Mouse (Mus musculus) liver, embryonic 16.5 days (tissue): ENCODE data around the gene Ss18l1. TPM values are rescaled to one million over a fixed set of nuclear protein-coding genes. Genes with fewer than 3 reads are reported as not detected.

Experiments used
- ATAC-seq: fragments of 200-750 bp; cut with Nextera tagmentation; 2 replicates; pipeline ENCODE4 v1.8.0; 2017; ENCODE audit warnings: low read depth, mild to moderate bottlenecking, moderate number of reproducible peaks, moderate library complexity
- H3K27ac ChIP-seq: fragments of 300-500 bp; sonication (generic); 2 replicates; pipeline ENCODE4 v1.5.1; 2014; ENCODE audit warnings: mild to moderate bottlenecking, low read length
- H3K27me3 ChIP-seq: fragments of 300-500 bp; sonication (generic); 2 replicates; pipeline ENCODE4 v1.6.1; 2014; ENCODE audit warnings: low read depth, low read length, mixed read lengths; ENCODE audit not compliant: control insufficient read depth, insufficient read depth
- H3K36me3 ChIP-seq: fragments of 300-500 bp; sonication (generic); 2 replicates; pipeline ENCODE4 v1.6.1; 2014; ENCODE audit warnings: mild to moderate bottlenecking; ENCODE audit not compliant: control insufficient read depth, insufficient read depth
- H3K4me1 ChIP-seq: fragments of 300-500 bp; sonication (generic); 2 replicates; pipeline ENCODE4 v1.6.1; 2014; ENCODE audit warnings: low read depth, low read length, mixed read lengths; ENCODE audit not compliant: control insufficient read depth
- H3K4me2 ChIP-seq: fragments of 300-500 bp; sonication (generic); 2 replicates; pipeline ENCODE4 v1.6.1; 2014; ENCODE audit warnings: low read depth, low read length, mixed read lengths
- H3K4me3 ChIP-seq: fragments of 300-500 bp; sonication (generic); 2 replicates; pipeline ENCODE4 v1.5.1; 2014; ENCODE audit warnings: low read depth, mild to moderate bottlenecking, low read length
- H3K9ac ChIP-seq: fragments of 300-500 bp; sonication (generic); 2 replicates; pipeline ENCODE4 v1.6.1; 2014; ENCODE audit warnings: low read depth, low read length
- H3K9me3 ChIP-seq: fragments of 300-500 bp; sonication (generic); replicated peaks from 2 replicates; pipeline ENCODE4 v1.6.1; 2016; ENCODE audit warnings: low read length; ENCODE audit not compliant: control insufficient read depth
- WGBS: fragments of 180-500 bp; shearing (Covaris S2); extraction: QIAGEN DNeasy Blood & Tissue Kit; methylation state at CpG from one replicate; pipeline ENCODE4 v1.1.7; 2014; ENCODE audit not compliant: insufficient replicate concordance; 5-methylcytosine and 5-hydroxymethylcytosine counted together
- polyA plus RNA-seq: library from polyadenylated mRNA; unstranded; fragments of >200 nt; fragmentation: Nextera tagmentation; extraction: Ambion mirVana; gene quantifications from 2 replicates; pipeline ENCODE4 v1.2.1, GENCODE M21; 2015

Ss18l1 gene
- polyA plus RNA-seq: 1.0 and 1.1 TPM in 2 replicates

GRCm38 (mm10) chr2:180042256-180042857, at the start of gene Ss18l1, which contains the start of gene Psma7:
TSS of gene Ss18l1 (plus strand) at chr2:180042509.
TSS of gene Psma7 (minus strand) at chr2:180042433.
- Histone ChIP-seq H3K4me2 (peak within 1 kb of the TSS; percentile 100), H3K4me3 (peak within 1 kb of the TSS; percentile 95), H3K9me3 (no peaks in the 10 kb centered on the region), H3K36me3 (peaks cover 18% of the 10 kb centered on the region), H3K9ac (peak within 1 kb of the TSS; percentile 93), H3K27me3 (peaks cover 5% of the 10 kb centered on the region; the same call in 1 of the 2 replicates), H3K4me1 (peaks cover 26% of the 10 kb centered on the region), H3K27ac (peak within 1 kb of the TSS; percentile 94)
- ATAC-seq: peak; percentile 97
- WGBS: under 1% methylated on average over 69 of the region's 78 CpGs

- 62% methylated on average over 5 of the region's 5 CpGs for WGBS
- no peak overlapping the region for H3K4me2 ChIP-seq
- no peaks in the 10 kb centered on the region for H3K9me3 ChIP-seq
- no peaks in the 10 kb centered on the region for H3K4me1 ChIP-seq
- no peak overlapping the region for H3K4me3 ChIP-seq
- ATAC-seq: no peak
- H3K36me3 ChIP-seq: no peaks in the 10 kb centered on the region
- no peak overlapping the region for H3K27ac ChIP-seq
- no peak overlapping the region for H3K9ac ChIP-seq
- no peaks in the 10 kb centered on the region for H3K27me3 ChIP-seq
Measured at GRCm38 (mm10) chr2:179993071-179993470, 49.2 kb upstream of the Ss18l1 start.

- 44% methylated on average over 4 of the region's 4 CpGs for WGBS
- no peak overlapping the region for H3K4me3 ChIP-seq
- no peaks in the 10 kb centered on the region for H3K36me3 ChIP-seq
- H3K9ac ChIP-seq: no peak overlapping the region
- no peaks in the 10 kb centered on the region for H3K27me3 ChIP-seq
- no peaks in the 10 kb centered on the region for H3K9me3 ChIP-seq
- no peaks in the 10 kb centered on the region for H3K4me1 ChIP-seq
- no peak for ATAC-seq
- no peak overlapping the region for H3K4me2 ChIP-seq
- no peak overlapping the region for H3K27ac ChIP-seq
Measured at GRCm38 (mm10) chr2:179998431-179998830, 43.9 kb upstream of the Ss18l1 start.

- Histone ChIP-seq H3K9ac (no peak overlapping the region), H3K4me3 (no peak overlapping the region), H3K27ac (no peak overlapping the region), H3K36me3 (no peaks in the 10 kb centered on the region), H3K4me1 (no peaks in the 10 kb centered on the region), H3K27me3 (no peaks in the 10 kb centered on the region), H3K4me2 (no peak overlapping the region), H3K9me3 (no peaks in the 10 kb centered on the region)
- ATAC-seq: no peak
- 72% methylated on average over 9 of the region's 9 CpGs for WGBS
Measured at GRCm38 (mm10) chr2:180001635-180002034, 40.7 kb upstream of the Ss18l1 start.

GRCm38 (mm10) chr2:180005656-180006351, 36.5 kb upstream of the Ss18l1 start:
- no peak for ATAC-seq
- H3K4me3 ChIP-seq: no peak overlapping the region
- no peaks in the 10 kb centered on the region for H3K27me3 ChIP-seq
- H3K4me1 ChIP-seq: no peaks in the 10 kb centered on the region
- H3K9ac ChIP-seq: no peak overlapping the region
- H3K4me2 ChIP-seq: no peak overlapping the region
- H3K9me3 ChIP-seq: no peaks in the 10 kb centered on the region
- no peak overlapping the region for H3K27ac ChIP-seq
- 33% methylated on average over 5 of the region's 5 CpGs for WGBS
- H3K36me3 ChIP-seq: no peaks in the 10 kb centered on the region

GRCm38 (mm10) chr2:180006352-180007017, 35.8 kb upstream of the Ss18l1 start:
- Histone ChIP-seq H3K4me3 (no peak overlapping the region), H3K4me1 (no peaks in the 10 kb centered on the region), H3K9ac (no peak overlapping the region), H3K27ac (no peak overlapping the region), H3K27me3 (no peaks in the 10 kb centered on the region), H3K4me2 (no peak overlapping the region), H3K9me3 (no peaks in the 10 kb centered on the region), H3K36me3 (no peaks in the 10 kb centered on the region)
- WGBS: 37% methylated on average over 9 of the region's 9 CpGs
- ATAC-seq: no peak

- Histone ChIP-seq H3K36me3 (no peaks in the 10 kb centered on the region), H3K4me2 (no peak overlapping the region), H3K27me3 (no peaks in the 10 kb centered on the region), H3K4me3 (no peak overlapping the region), H3K9ac (no peak overlapping the region), H3K27ac (no peak overlapping the region), H3K4me1 (no peaks in the 10 kb centered on the region), H3K9me3 (no peaks in the 10 kb centered on the region)
- ATAC-seq: no peak
- WGBS: 79% methylated on average over 7 of the region's 7 CpGs
Measured at GRCm38 (mm10) chr2:180010686-180011085, 31.6 kb upstream of the Ss18l1 start.

- Histone ChIP-seq H3K36me3 (no peaks in the 10 kb centered on the region), H3K4me3 (no peak overlapping the region), H3K9me3 (no peaks in the 10 kb centered on the region), H3K27ac (no peak overlapping the region), H3K4me1 (no peaks in the 10 kb centered on the region), H3K9ac (no peak overlapping the region), H3K27me3 (no peaks in the 10 kb centered on the region), H3K4me2 (no peak overlapping the region)
- ATAC-seq: no peak
- 81% methylated on average over 6 of the region's 6 CpGs for WGBS
Measured at GRCm38 (mm10) chr2:180011370-180011769, 30.9 kb upstream of the Ss18l1 start.

- WGBS: 74% methylated on average over 7 of the region's 7 CpGs
- H3K27me3 ChIP-seq: no peaks in the 10 kb centered on the region; the same call in 1 of the 2 replicates
Measured at GRCm38 (mm10) chr2:180013686-180014085, 28.6 kb upstream of the Ss18l1 start.

More at GRCm38 (mm10) chr2:180013686-180014085, 28.6 kb upstream of the Ss18l1 start:
- no peak overlapping the region for H3K27ac ChIP-seq
- no peaks in the 10 kb centered on the region for H3K9me3 ChIP-seq
- H3K4me3 ChIP-seq: no peak overlapping the region
- no peak overlapping the region for H3K4me2 ChIP-seq
- no peaks in the 10 kb centered on the region for H3K36me3 ChIP-seq
- H3K9ac ChIP-seq: no peak overlapping the region
- no peak for ATAC-seq
- H3K4me1 ChIP-seq: no peaks in the 10 kb centered on the region
